Mouse (Mus musculus): Measurements from ENCODE around the gene Fbp2.

DNA sequence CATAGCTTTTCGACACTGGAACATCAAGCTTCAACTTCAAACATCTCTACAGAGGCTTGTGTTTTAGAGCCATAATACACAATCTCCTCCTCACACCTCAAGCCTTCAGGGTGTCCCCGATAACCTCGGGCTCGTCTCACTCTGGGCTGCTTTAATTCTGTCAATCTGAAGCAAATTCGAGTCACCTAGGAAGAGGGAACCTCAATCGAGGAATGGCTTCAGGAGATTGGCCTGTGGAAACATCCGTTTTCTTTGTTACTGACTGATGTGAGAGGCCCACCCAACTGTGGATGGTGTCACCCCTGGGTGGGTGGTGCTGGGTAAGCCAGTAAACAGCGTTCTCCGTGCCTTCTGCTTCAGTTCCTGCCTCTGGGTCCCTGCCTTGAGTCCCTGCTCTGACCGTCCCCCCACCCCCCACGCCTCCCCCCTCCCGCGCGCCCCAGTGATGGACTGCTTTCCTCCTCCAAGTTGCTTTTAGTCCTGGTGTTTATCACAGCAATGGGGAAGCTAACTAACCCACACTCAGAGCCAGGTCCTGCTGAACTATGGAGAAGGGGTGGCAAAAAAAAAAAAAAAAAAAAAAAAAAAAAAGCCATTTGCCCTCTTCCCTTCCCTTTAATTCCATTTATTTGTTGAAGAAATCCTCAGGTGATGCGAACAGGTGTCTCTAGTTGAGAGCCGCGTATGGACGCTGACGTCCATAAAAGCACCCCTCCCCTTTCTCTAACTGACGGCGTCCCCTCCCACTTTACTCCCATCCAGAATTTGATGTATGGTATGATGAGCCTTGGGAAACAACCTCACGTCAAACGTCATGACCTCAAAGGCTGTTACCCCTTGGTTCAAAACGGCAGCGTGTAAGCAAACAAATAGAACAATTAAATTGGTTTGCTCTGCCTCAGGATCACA lies 2.6 kb downstream of the Fbp2 start:
- no peak for TF ChIP-seq CTCF (IDR thresholded peaks at IDR 0.05; ENCODE audit: low read depth)
- TF ChIP-seq EP300 (IDR thresholded peaks at IDR 0.05; ENCODE audit: low read depth) = no peak

Measured in heart, postnatal 0 days (tissue).